25 mouse cellular contexts compared by ENCODE assay signal in genomic region chr7:61416558-61416957, GRCm38 (mm10).
"Had no signal": no experiment of that assay in that cellular context is flagged by ENCODE, and none has a peak within 500 bp of the region (broad histone marks: within the 10 kb centered on the region; RNA-seq: fewer than 3 reads in every experiment).

No protein-coding gene starts in this region.

- H3K4me2 ChIP-seq: embryonic facial prominence, embryonic 12.5 days; embryonic facial prominence, embryonic 13.5 days; embryonic facial prominence, embryonic 15.5 days; forebrain, embryonic 12.5 days; forebrain, embryonic 13.5 days; forebrain, embryonic 15.5 days had no signal

- H3K27me3 ChIP-seq: embryonic facial prominence, embryonic 12.5 days; embryonic facial prominence, embryonic 13.5 days; embryonic facial prominence, embryonic 15.5 days; forebrain, embryonic 12.5 days; forebrain, embryonic 13.5 days; forebrain, embryonic 15.5 days had no signal

- H3K36me3 ChIP-seq: embryonic facial prominence, embryonic 10.5 days; embryonic facial prominence, embryonic 12.5 days; embryonic facial prominence, embryonic 13.5 days; embryonic facial prominence, embryonic 15.5 days; forebrain, embryonic 10.5 days; forebrain, embryonic 12.5 days; forebrain, embryonic 15.5 days had no signal

- DNase-seq: cerebellum, adult 9-10 months; cerebellum, adult 9-11 months; cerebellum, postnatal 10 days; cerebellum, postnatal 14 days; cerebellum, postnatal 25 days; cerebellum, postnatal 36 days; embryo, embryonic 11 days; forebrain, postnatal 0 days; gastrocnemius, adult 2 months; gastrocnemius, postnatal 10 days; gastrocnemius, postnatal 14 days; gastrocnemius, postnatal 25 days; gastrocnemius, postnatal 36 days; heart, adult 11 months; heart, adult 18-20 months; heart, adult 2 months had no signal

- H3K4me3 ChIP-seq: embryonic facial prominence, embryonic 10.5 days; embryonic facial prominence, embryonic 12.5 days; embryonic facial prominence, embryonic 13.5 days; embryonic facial prominence, embryonic 15.5 days; erythroblast, embryonic 14.5 days; forebrain, embryonic 10.5 days; forebrain, embryonic 12.5 days; forebrain, embryonic 13.5 days; forebrain, embryonic 15.5 days; gastrocnemius, adult 2 months; heart, adult 2 months had no signal
